ENCODE assay signal across 28 mouse cellular contexts in the genomic region with DNA sequence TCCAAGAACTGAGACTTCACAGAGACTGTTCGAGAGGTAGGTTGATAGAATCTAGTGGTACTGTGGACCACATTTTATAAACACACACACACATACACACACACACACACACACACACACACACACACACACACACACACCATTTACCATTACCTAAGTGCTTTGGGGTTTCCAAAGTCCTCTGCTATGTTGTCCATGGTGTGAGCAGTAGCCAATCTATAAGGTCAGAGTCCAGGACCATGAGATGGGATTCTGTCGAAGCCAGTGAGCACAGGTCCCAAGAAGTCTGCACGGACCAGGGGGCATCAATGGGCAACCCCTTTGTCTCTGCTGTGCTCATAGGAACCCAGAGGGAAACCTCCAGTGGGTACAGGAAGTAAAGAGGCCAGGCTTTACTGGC.
"Had no signal": no experiment of that assay in that cellular context is flagged by ENCODE, and none has a peak within 500 bp of the region (broad histone marks: within the 10 kb centered on the region; RNA-seq: fewer than 3 reads in every experiment).

No protein-coding gene starts in this region.

- H3K27ac ChIP-seq: left cerebral cortex, adult 2 months; limb, embryonic 12.5 days; limb, embryonic 15.5 days; liver, embryonic 13.5 days; liver, embryonic 14.5 days; liver, embryonic 15.5 days; lung, embryonic 15.5 days; macrophage; midbrain, embryonic 10.5 days; midbrain, embryonic 12.5 days; midbrain, embryonic 13.5 days; midbrain, embryonic 15.5 days; neural tube, embryonic 12.5 days; neural tube, embryonic 13.5 days had no signal

- H3K4me3 ChIP-seq: left cerebral cortex, adult 2 months; limb, embryonic 12.5 days; limb, embryonic 15.5 days; liver, embryonic 13.5 days; liver, embryonic 15.5 days; lung, embryonic 15.5 days; midbrain, embryonic 10.5 days; midbrain, embryonic 12.5 days; midbrain, embryonic 13.5 days; midbrain, embryonic 15.5 days; myocyte; neural tube, embryonic 12.5 days; neural tube, embryonic 13.5 days had no signal

- DNase-seq: left cerebral cortex, postnatal 4 days; liver, embryonic 13.5 days; lung, adult 18-20 months; lung, adult 2 months; lung, embryonic 14.5 days; lung, postnatal 10 days; lung, postnatal 14 days; lung, postnatal 36 days; lung, postnatal 4 days; midbrain, embryonic 14.5 days had no signal

- H3K9ac ChIP-seq: limb, embryonic 12.5 days; limb, embryonic 15.5 days; liver, embryonic 13.5 days; liver, embryonic 14.5 days; liver, embryonic 15.5 days; lung, embryonic 14.5 days; lung, embryonic 15.5 days; midbrain, embryonic 12.5 days; midbrain, embryonic 13.5 days; midbrain, embryonic 15.5 days; neural tube, embryonic 12.5 days; neural tube, embryonic 13.5 days had no signal

- H3K4me1 ChIP-seq: liver, embryonic 13.5 days; liver, embryonic 15.5 days; lung, embryonic 15.5 days had no signal

- H3K27me3 ChIP-seq: midbrain, embryonic 12.5 days; midbrain, embryonic 13.5 days; midbrain, embryonic 15.5 days; neural tube, embryonic 12.5 days; neural tube, embryonic 13.5 days had no signal

- H3K4me2 ChIP-seq: limb, embryonic 12.5 days; limb, embryonic 15.5 days; liver, embryonic 13.5 days; liver, embryonic 15.5 days; lung, embryonic 14.5 days; lung, embryonic 15.5 days; midbrain, embryonic 11.5 days; midbrain, embryonic 12.5 days; midbrain, embryonic 13.5 days; midbrain, embryonic 15.5 days; neural tube, embryonic 12.5 days; neural tube, embryonic 13.5 days had no signal

- ATAC-seq: lung, postnatal 0 days; midbrain, embryonic 13.5 days; midbrain, embryonic 15.5 days; midbrain, embryonic 16.5 days had no signal

- H3K36me3 ChIP-seq: limb, embryonic 12.5 days; limb, embryonic 15.5 days; liver, embryonic 13.5 days; liver, embryonic 15.5 days; lung, embryonic 15.5 days; midbrain, embryonic 10.5 days; midbrain, embryonic 12.5 days; midbrain, embryonic 13.5 days; midbrain, embryonic 15.5 days; neural tube, embryonic 12.5 days; neural tube, embryonic 13.5 days had no signal

- H3K9me3 ChIP-seq: limb, embryonic 12.5 days; limb, embryonic 15.5 days; liver, embryonic 13.5 days; liver, embryonic 15.5 days; lung, embryonic 15.5 days; megakaryocyte, embryonic 14.5 days; midbrain, embryonic 10.5 days; midbrain, embryonic 12.5 days; midbrain, embryonic 13.5 days; midbrain, embryonic 15.5 days; neural tube, embryonic 12.5 days; neural tube, embryonic 13.5 days had no signal
